Mouse (Mus musculus): ENCODE results near the gene Tmem236.
"Not testable (repeated sequence)": the region's sequence is repeated elsewhere in the genome, so short reads cannot be mapped to it uniquely, and the experiment has no call there.

The Tmem236 gene

GRCm38 (mm10) chr2:14192046-14192445 lies 17.7 kb downstream of the Tmem236 start:
- no peak for DNase-seq (ENCODE audit: low read depth, low spot score)

- DNase-seq (ENCODE audit: low read depth, low spot score): not testable (repeated sequence)
These were observed 24.1 kb downstream of the Tmem236 start for GRCm38 (mm10) chr2:14198325-14198903.

- DNase-seq (ENCODE audit: low read depth, low spot score): no peak
These were observed 25.3 kb downstream of the Tmem236 start for GRCm38 (mm10) chr2:14199621-14200020.

GRCm38 (mm10) chr2:14200879-14201445 lies 26.6 kb downstream of the Tmem236 start:
- not testable (repeated sequence) for DNase-seq (ENCODE audit: low read depth, low spot score)

GRCm38 (mm10) chr2:14204308-14204707 lies 30.0 kb downstream of the Tmem236 start:
- DNase-seq (ENCODE audit: low read depth, low spot score): no peak

- DNase-seq (ENCODE audit: low read depth, low spot score): no peak
These were observed 32.5 kb downstream of the Tmem236 start for GRCm38 (mm10) chr2:14206798-14207197.

- no peak for DNase-seq (ENCODE audit: low read depth, low spot score)
These were observed 36.4 kb downstream of the Tmem236 start for GRCm38 (mm10) chr2:14210731-14211130.

GRCm38 (mm10) chr2:14211606-14212005 lies 37.3 kb downstream of the Tmem236 start:
- no peak for DNase-seq (ENCODE audit: low read depth, low spot score)

- no peak for DNase-seq (ENCODE audit: low read depth, low spot score)
These were observed 40.4 kb downstream of the Tmem236 start for GRCm38 (mm10) chr2:14214764-14215163.

- DNase-seq (ENCODE audit: low read depth, low spot score): no peak
These were observed 42.3 kb downstream of the Tmem236 start for GRCm38 (mm10) chr2:14216653-14217052.

- peak; percentile 32 for DNase-seq (ENCODE audit: low read depth, low spot score)
These were observed 43.8 kb downstream of the Tmem236 start for GRCm38 (mm10) chr2:14218126-14218525.

GRCm38 (mm10) chr2:14224387-14224786 lies 50.1 kb downstream of the Tmem236 start:
- no peak for DNase-seq (ENCODE audit: low read depth, low spot score)

- DNase-seq (ENCODE audit: low read depth, low spot score): no peak
These were observed 54.2 kb downstream of the Tmem236 start for GRCm38 (mm10) chr2:14228495-14228894.

GRCm38 (mm10) chr2:14229149-14229548 lies 54.8 kb downstream of the Tmem236 start, which contains the start of gene Mrc1:
Mrc1 (plus strand) TSS chr2:14229392.
- no peak for DNase-seq (ENCODE audit: low read depth, low spot score)

- peak; percentile 4 for DNase-seq (ENCODE audit: low read depth, low spot score)
These were observed 55.7 kb downstream of the Tmem236 start for GRCm38 (mm10) chr2:14229979-14230378.

GRCm38 (mm10) chr2:14232897-14233296 lies 58.6 kb downstream of the Tmem236 start:
- no peak for DNase-seq (ENCODE audit: low read depth, low spot score)

- no peak for DNase-seq (ENCODE audit: low read depth, low spot score)
These were observed 59.7 kb downstream of the Tmem236 start for GRCm38 (mm10) chr2:14233983-14234382.

GRCm38 (mm10) chr2:14235319-14235718 lies 61.0 kb downstream of the Tmem236 start:
- no peak for DNase-seq (ENCODE audit: low read depth, low spot score)

- DNase-seq (ENCODE audit: low read depth, low spot score): no peak
These were observed 62.6 kb downstream of the Tmem236 start for GRCm38 (mm10) chr2:14236920-14237319.

- DNase-seq (ENCODE audit: low read depth, low spot score): no peak
These were observed 63.4 kb downstream of the Tmem236 start for GRCm38 (mm10) chr2:14237723-14238122.

- no peak for DNase-seq (ENCODE audit: low read depth, low spot score)
These were observed 64.8 kb downstream of the Tmem236 start for GRCm38 (mm10) chr2:14239151-14239550.

GRCm38 (mm10) chr2:14244157-14244556 lies 69.8 kb downstream of the Tmem236 start:
- DNase-seq (ENCODE audit: low read depth, low spot score): no peak

GRCm38 (mm10) chr2:14244668-14245067 lies 70.3 kb downstream of the Tmem236 start:
- DNase-seq (ENCODE audit: low read depth, low spot score): no peak
